Mouse (Mus musculus): Measurements from ENCODE around the gene Dnajb2.

DNA sequence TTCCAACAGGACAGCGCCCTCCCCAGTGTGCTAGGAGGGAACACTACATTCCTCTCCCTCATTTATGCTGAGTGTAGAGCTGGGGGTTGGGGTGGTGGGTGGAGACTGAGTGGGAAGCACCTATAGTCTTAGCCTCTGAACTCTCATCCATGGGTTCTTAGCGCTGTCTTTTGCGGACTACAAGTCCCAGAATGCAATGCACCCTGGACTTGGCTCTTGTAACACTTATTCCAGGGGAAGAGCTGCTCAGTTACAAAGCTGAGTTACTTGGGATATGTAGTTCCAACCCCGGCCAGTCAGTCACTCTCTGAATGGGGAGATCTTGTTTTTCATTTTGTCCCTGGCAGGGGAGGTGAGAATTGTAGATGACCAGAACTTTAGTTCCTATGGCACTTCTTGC is 8.6 kb downstream of the Dnajb2 start:
- TF ChIP-seq CTCF (IDR thresholded peaks at IDR 0.05; ENCODE audit: low read depth) (peak; percentile 28; the same call in 1 of the 2 replicates), EP300 (optimal IDR thresholded peaks at IDR 0.05) (no peak)

Measured in stomach, postnatal 0 days (tissue).